Mouse (Mus musculus) heart, adult 2 months (tissue): ENCODE results near the gene Arhgef6. TPM values are rescaled to one million over a fixed set of nuclear protein-coding genes. Genes with fewer than 3 reads are reported as not detected.

ENCODE experiments used
- DNase-seq, 2 experiments: peaks; one replicate each; pipeline ENCODE4 v3.0.0; 2021
- H3K27ac ChIP-seq: fragments of 200-600 bp; 2 replicates; pipeline ENCODE4 v1.8.1; 2022
- H3K27me3 ChIP-seq: fragments of 200-500 bp; 2 replicates; pipeline ENCODE4 v1.6.1; 2012; ENCODE audit warnings: mild to moderate bottlenecking, low read length, inconsistent platforms, mixed read lengths; ENCODE audit not compliant: control insufficient read depth, insufficient read depth
- H3K36me3 ChIP-seq: fragments of 200-500 bp; 2 replicates; pipeline ENCODE4 v1.6.1; 2012; ENCODE audit warnings: low read length, inconsistent platforms; ENCODE audit not compliant: control insufficient read depth, insufficient read depth
- H3K4me1 ChIP-seq: fragments of 200-500 bp; 2 replicates; pipeline ENCODE4 v1.6.1; 2011; ENCODE audit warnings: low read length; ENCODE audit not compliant: control insufficient read depth, insufficient read depth
- H3K4me3 ChIP-seq: fragments of 200-600 bp; 2 replicates; pipeline ENCODE4 v1.8.1; 2022
- H3K79me2 ChIP-seq: fragments of 200-500 bp; replicated peaks from 2 replicates; pipeline ENCODE4 v1.6.1; 2012; ENCODE audit warnings: mild to moderate bottlenecking, inconsistent platforms, low read length, moderate library complexity, mixed read lengths; ENCODE audit not compliant: control insufficient read depth, insufficient read depth
- H3K9ac ChIP-seq: fragments of 200-500 bp; 2 replicates; pipeline ENCODE4 v1.6.1; 2012; ENCODE audit warnings: low read depth, mild to moderate bottlenecking, control low read depth, inconsistent platforms, low read length, mixed read lengths
- CTCF ChIP-seq: fragments of 200-600 bp; IDR thresholded peaks from 2 replicates; pipeline ENCODE4 v1.8.1; 2022; ENCODE audit warnings: antibody characterized with exemption, mild to moderate bottlenecking, moderate library complexity
- EP300 ChIP-seq: fragments of 200-500 bp; IDR thresholded peaks from 2 replicates; pipeline ENCODE4 v1.6.1; 2011; ENCODE audit warnings: low read depth, low read length, control low read depth; ENCODE audit not compliant: insufficient read depth
- POLR2A ChIP-seq: fragments of 200-500 bp; IDR thresholded peaks from 2 replicates; pipeline ENCODE4 v1.6.1; 2011; ENCODE audit warnings: mild to moderate bottlenecking, low read depth, low read length, control low read depth; ENCODE audit not compliant: insufficient read depth
- WGBS: fragments of 180-500 bp; shearing (Covaris S2); methylation state at CpG from one replicate; pipeline ENCODE4 v1.1.7; 2018; 5-methylcytosine and 5-hydroxymethylcytosine counted together
- intact Hi-C: fragments of 180-260 bp; cut with DNase I; formaldehyde crosslinking; loops from one replicate; pipeline ENCODE4 v1.15.1; 2025
- polyA plus RNA-seq: library from polyadenylated mRNA; depleted of rRNA; stranded (reverse); fragments of >200 nt; gene quantifications from 2 replicates; pipeline ENCODE4 v1.2.3, GENCODE M21; 2012
- total RNA-seq, 2 experiments: library from RNA; stranded (reverse); gene quantifications; 2 replicates each; pipeline ENCODE4 v1.2.3; 2021

Gene Arhgef6
- total and polyA plus RNA-seq, 3 experiments: 38.2 to 64.2 (median 61.5) TPM

DNA sequence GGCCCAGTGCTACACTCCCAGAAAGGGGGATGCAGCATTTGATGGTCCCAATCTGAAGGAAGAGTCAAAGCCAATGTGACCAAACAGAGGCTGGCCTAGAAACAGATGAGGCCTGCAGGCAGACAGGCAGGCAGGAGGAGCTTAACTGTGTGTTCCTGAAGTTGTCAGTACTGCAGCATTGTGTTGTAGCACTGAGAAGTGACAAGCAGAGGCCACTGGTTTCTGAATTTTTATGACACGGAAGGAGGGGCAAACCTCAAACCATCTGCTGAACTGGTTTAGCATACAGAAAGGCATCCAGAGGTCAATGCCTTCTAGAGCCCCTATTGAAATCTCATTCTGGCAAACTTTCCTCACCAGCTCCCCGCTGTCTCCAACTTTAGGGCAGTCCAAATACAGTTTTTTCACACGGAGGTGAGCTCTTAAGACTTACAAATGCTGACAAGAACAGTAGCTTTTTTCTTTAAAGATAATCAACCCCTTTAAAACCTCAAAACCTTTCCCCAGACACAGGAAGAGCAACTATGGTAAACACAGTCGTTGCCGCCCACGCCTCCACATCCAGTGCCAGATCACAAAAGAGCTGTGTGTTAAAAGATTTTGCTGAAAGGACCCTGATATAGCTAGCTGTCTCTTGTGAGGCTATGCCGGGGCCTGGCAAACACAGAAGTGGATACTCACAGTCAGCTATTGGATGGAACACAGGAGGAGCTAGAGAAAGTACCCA, 85.0 kb downstream of the Arhgef6 start:
- Histone ChIP-seq H3K79me2 (no peaks in the 10 kb centered on the region), H3K4me1 (no peaks in the 10 kb centered on the region), H3K36me3 (no peaks in the 10 kb centered on the region), H3K27me3 (no peaks in the 10 kb centered on the region), H3K27ac (no peak overlapping the region), H3K9ac (no peak overlapping the region), H3K4me3 (no peak overlapping the region)
- intact Hi-C loops: no loop called here
- 56% methylated on average over 7 of the region's 7 CpGs for WGBS
- no peak for DNase-seq
- TF ChIP-seq EP300 (no peak), CTCF (no peak), POLR2A (no peak)

DNA sequence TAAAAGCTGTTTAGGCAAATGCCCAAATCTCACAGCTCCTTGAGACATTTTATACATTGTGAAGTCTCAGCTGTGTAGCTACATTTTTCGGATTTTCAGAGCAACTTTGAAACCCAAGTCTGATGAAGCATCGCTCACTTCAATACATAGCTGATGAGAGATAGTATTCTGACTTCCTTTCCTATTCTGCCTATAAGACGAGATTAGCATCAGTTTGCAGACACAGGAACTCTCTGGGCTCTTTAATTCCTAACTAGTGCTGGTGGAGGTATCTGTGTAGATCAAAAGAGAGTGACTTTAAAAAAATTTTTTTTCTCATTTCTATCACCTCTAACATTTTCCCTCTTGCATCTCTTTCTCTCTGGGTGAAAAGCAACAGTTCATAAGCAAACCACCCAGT, 100.0 kb downstream of the Arhgef6 start:
- no peaks in the 10 kb centered on the region for H3K36me3 ChIP-seq
- H3K4me1 ChIP-seq: no peaks in the 10 kb centered on the region
- no peak overlapping the region for H3K4me3 ChIP-seq
- H3K27me3 ChIP-seq: no peaks in the 10 kb centered on the region
- no peaks in the 10 kb centered on the region for H3K79me2 ChIP-seq
- intact Hi-C loops: loop anchor here (5.0 kb wide), 1 partner anchor 154 kb away; the partner anchor contains the start of gene Rbmx
- no peak for TF ChIP-seq EP300
- no peak for TF ChIP-seq POLR2A
- TF ChIP-seq CTCF: no peak
- WGBS: 73% methylated on average over 3 of the region's 3 CpGs
- no peak overlapping the region for H3K9ac ChIP-seq
- no peak for DNase-seq
- no peak overlapping the region for H3K27ac ChIP-seq

DNA sequence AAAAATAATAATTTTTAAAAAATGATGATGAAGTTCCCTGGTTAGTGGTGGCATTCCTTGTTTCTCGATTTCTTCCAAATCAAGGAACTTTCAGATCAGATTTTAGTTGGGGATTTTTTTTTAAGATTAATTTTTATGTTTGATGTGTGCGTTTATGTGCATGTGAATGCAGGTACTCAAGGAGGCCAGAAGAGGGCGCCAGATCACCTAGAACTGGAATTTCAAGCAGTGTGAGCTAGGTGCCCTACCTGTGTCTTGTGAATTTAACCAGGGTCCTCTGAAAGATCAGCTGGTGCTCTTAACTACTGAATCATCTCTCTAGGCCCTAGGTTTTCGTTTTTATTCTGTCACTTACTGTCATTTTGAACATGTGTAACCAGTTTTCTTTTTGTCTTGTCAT, 102.5 kb downstream of the Arhgef6 start:
- Histone ChIP-seq H3K4me3 (no peak overlapping the region), H3K27me3 (no peaks in the 10 kb centered on the region), H3K36me3 (no peaks in the 10 kb centered on the region), H3K4me1 (no peaks in the 10 kb centered on the region), H3K27ac (no peak overlapping the region), H3K79me2 (no peaks in the 10 kb centered on the region), H3K9ac (no peak overlapping the region)
- TF ChIP-seq POLR2A: no peak
- TF ChIP-seq EP300: no peak
- peak; percentile 63 for TF ChIP-seq CTCF
- DNase-seq: no peak
- WGBS: 68% methylated on average over 4 of the region's 4 CpGs
- intact Hi-C loops: loop anchor here (5.0 kb wide), 1 partner anchor 156 kb away; the partner anchor contains the start of gene Rbmx

- DNase-seq: no peak
- intact Hi-C loops: no loop called here
- Histone ChIP-seq H3K36me3 (no peaks in the 10 kb centered on the region), H3K27ac (no peak overlapping the region), H3K4me3 (no peak overlapping the region), H3K9ac (no peak overlapping the region), H3K79me2 (no peaks in the 10 kb centered on the region), H3K27me3 (no peaks in the 10 kb centered on the region), H3K4me1 (no peaks in the 10 kb centered on the region)
- WGBS: 54% methylated on average over 2 of the region's 2 CpGs
- no peak for TF ChIP-seq CTCF
Observed at GRCm38 (mm10) chrX:57233596-57233995, 104.9 kb downstream of the Arhgef6 start.

DNA sequence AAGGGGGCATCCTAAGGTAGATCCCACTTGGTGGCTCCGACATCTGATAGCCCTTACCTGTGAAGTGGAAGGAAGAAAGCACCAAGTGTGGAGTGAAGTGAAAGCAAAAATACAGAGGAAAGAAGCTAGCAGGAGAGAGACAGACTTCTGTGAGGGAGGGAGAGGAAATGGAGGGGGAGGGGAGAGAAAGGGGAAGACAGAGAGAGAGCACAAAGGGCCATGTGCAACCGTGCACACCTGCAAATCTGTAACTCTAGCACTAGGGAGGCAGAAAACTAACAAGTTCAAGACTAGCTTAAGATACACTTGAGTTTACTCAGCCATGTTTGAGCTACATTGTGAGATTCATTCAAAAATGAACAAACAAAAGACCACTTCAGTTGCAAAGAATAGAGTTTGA, 110.4 kb downstream of the Arhgef6 start:
- no peak for TF ChIP-seq POLR2A
- no peak for DNase-seq
- intact Hi-C loops: no loop called here
- Histone ChIP-seq H3K4me3 (no peak overlapping the region), H3K79me2 (no peaks in the 10 kb centered on the region), H3K36me3 (no peaks in the 10 kb centered on the region), H3K4me1 (no peaks in the 10 kb centered on the region), H3K27me3 (no peaks in the 10 kb centered on the region), H3K9ac (no peak overlapping the region), H3K27ac (no peak overlapping the region)
- WGBS: 63% methylated on average over 2 of the region's 2 CpGs

- Histone ChIP-seq H3K27ac (no peak overlapping the region), H3K9ac (no peak overlapping the region), H3K4me3 (no peak overlapping the region), H3K36me3 (no peaks in the 10 kb centered on the region), H3K79me2 (no peaks in the 10 kb centered on the region), H3K4me1 (no peaks in the 10 kb centered on the region), H3K27me3 (no peaks in the 10 kb centered on the region)
- intact Hi-C loops: no loop called here
- peak in 1 of 2 experiments; percentile 19 for DNase-seq
- 70% methylated on average over 10 of the region's 10 CpGs for whole genome bisulfite sequencing
- no peak for TF ChIP-seq CTCF
- no peak for TF ChIP-seq POLR2A
- no peak for TF ChIP-seq EP300
Observed at GRCm38 (mm10) chrX:57223301-57223700, 115.2 kb downstream of the Arhgef6 start.
